Mouse (Mus musculus) midbrain, embryonic 16.5 days (tissue): ENCODE measurements around the gene Gm7792. TPM values are rescaled to one million over a fixed set of nuclear protein-coding genes. Genes with fewer than 3 reads are reported as not detected.
"Not testable (repeated sequence)": the region's sequence is repeated elsewhere in the genome, so short reads cannot be mapped to it uniquely, and the experiment has no call there.

ENCODE experiments used
- ATAC-seq: fragments of 200-750 bp; cut with Nextera tagmentation; 2 replicates; pipeline ENCODE4 v1.8.0; 2017; ENCODE audit warnings: moderate TSS enrichment
- H3K27ac ChIP-seq: fragments of 300-500 bp; sonication (generic); 2 replicates; pipeline ENCODE4 v1.5.1; 2014; ENCODE audit warnings: mild to moderate bottlenecking, low read length, mixed read lengths
- H3K27me3 ChIP-seq: fragments of 300-500 bp; sonication (generic); 2 replicates; pipeline ENCODE4 v1.6.1; 2014; ENCODE audit warnings: low read depth, low read length, mixed read lengths; ENCODE audit not compliant: control insufficient read depth, insufficient read depth
- H3K36me3 ChIP-seq: fragments of 300-500 bp; sonication (generic); 2 replicates; pipeline ENCODE4 v1.6.1; 2014; ENCODE audit warnings: mild to moderate bottlenecking, low read length, moderate library complexity, mixed read lengths; ENCODE audit not compliant: control insufficient read depth, insufficient read depth
- H3K4me1 ChIP-seq: fragments of 300-500 bp; sonication (generic); 2 replicates; pipeline ENCODE4 v1.6.1; 2014; ENCODE audit warnings: mild to moderate bottlenecking, low read length, mixed read lengths; ENCODE audit not compliant: control insufficient read depth, insufficient read depth
- H3K4me2 ChIP-seq: fragments of 300-500 bp; sonication (generic); 2 replicates; pipeline ENCODE4 v1.6.1; 2014; ENCODE audit warnings: mild to moderate bottlenecking, low read length, mixed read lengths
- H3K4me3 ChIP-seq: fragments of 300-500 bp; sonication (generic); 2 replicates; pipeline ENCODE4 v1.5.1; 2014; ENCODE audit warnings: low read depth, mild to moderate bottlenecking, low read length, moderate library complexity, mixed read lengths
- H3K9ac ChIP-seq: fragments of 300-500 bp; sonication (generic); 2 replicates; pipeline ENCODE4 v1.6.1; 2014; ENCODE audit warnings: low read depth, low read length, mixed read lengths
- H3K9me3 ChIP-seq: fragments of 300-500 bp; sonication (generic); replicated peaks from 2 replicates; pipeline ENCODE4 v1.6.1; 2014; ENCODE audit warnings: mild to moderate bottlenecking, low read length, mixed read lengths; ENCODE audit not compliant: control insufficient read depth, poor library complexity, severe bottlenecking
- WGBS: fragments of 180-500 bp; shearing (Covaris S2); extraction: QIAGEN DNeasy Blood & Tissue Kit; methylation state at CpG from one replicate; pipeline ENCODE4 v1.1.7; 2014; 5-methylcytosine and 5-hydroxymethylcytosine counted together
- polyA plus RNA-seq: library from polyadenylated mRNA; unstranded; fragments of >200 nt; fragmentation: Nextera tagmentation; extraction: Ambion mirVana; gene quantifications from 2 replicates; pipeline ENCODE4 v1.2.1, GENCODE M21; 2015

Gm7792 gene
- not detected in 2 replicates for polyA plus RNA-seq

DNA sequence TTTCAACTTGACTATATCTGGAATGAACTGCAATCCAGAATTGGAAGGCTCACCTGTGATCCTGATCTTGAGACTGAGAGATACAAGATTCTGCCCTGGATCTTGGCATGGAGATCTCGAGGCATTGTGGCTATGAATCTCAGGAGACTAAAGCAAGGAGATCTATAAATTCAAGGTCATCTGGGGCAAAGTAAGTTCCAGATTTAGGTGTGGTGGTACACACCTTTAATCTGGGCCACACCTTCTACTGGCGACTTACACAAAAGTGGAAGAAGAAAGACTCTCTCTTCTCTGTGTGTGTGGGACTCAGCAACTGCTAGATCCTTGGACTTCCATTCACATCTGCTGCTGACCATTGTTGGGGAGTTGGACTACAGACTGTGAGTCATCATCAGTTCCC, at the start of gene Gm7792:
TSS of gene Gm7792 (plus strand) at position 301 of the 400 bp plus-strand sequence.
- not testable (repeated sequence) for H3K4me1 ChIP-seq, H3K4me2 ChIP-seq, H3K9ac ChIP-seq, H3K9me3 ChIP-seq, H3K27ac ChIP-seq, H3K36me3 ChIP-seq, ATAC-seq, H3K4me3 ChIP-seq, H3K27me3 ChIP-seq
- WGBS: 100% methylated on average over 1 of the region's 2 CpGs

Other genes with a start within 250 kb of the Gm7792 start
- not detected in 2 replicates for gene C87414, start 172.2 kb upstream of the Gm7792 start, polyA plus RNA-seq
- gene Gm16429, start 85.3 kb downstream of the Gm7792 start, polyA plus RNA-seq: not detected in 2 replicates
- gene BC061212, start 226.8 kb downstream of the Gm7792 start, polyA plus RNA-seq: not detected in 2 replicates
- gene Gm6351, start 232.6 kb downstream of the Gm7792 start, polyA plus RNA-seq: not detected in 2 replicates